Comparison of ENCODE assay signal across 22 mouse cellular contexts in genomic region chr3:102144401-102144800, GRCm38 (mm10). TPM values are rescaled to one million over a fixed set of nuclear protein-coding genes. Genes with fewer than 3 reads are reported as not detected.
DNase-seq lines count a peak whose midpoint lies in the region; ATAC-seq lines count a peak whose summit lies in the region.
"Had no signal": no experiment of that assay in that cellular context is flagged by ENCODE, and none has a peak within 500 bp of the region (broad histone marks: within the 10 kb centered on the region; RNA-seq: fewer than 3 reads in every experiment).

No protein-coding gene starts in this region.

- no peak overlapping the region for H3K4me2 ChIP-seq in heart, embryonic 13.5 days
- peak overlapping the region; percentile 39 for H3K4me2 ChIP-seq in liver, embryonic 11.5 days
- H3K4me2 ChIP-seq: embryonic facial prominence, embryonic 15.5 days; forebrain, embryonic 13.5 days; limb, embryonic 15.5 days; midbrain, embryonic 15.5 days had no signal

- ATAC-seq in heart, embryonic 13.5 days (ENCODE audit: extremely low read depth, insufficient number of reproducible peaks, low FRiP score, low TSS enrichment), result no peak
- peak; percentile 93 for ATAC-seq in liver, embryonic 11.5 days (replicated peaks; ENCODE audit: low FRiP score)
- peak; percentile 66 for ATAC-seq in megakaryocyte progenitor cell, adult 5-6 weeks (replicated peaks; ENCODE audit: poor library complexity)
- ATAC-seq: forebrain, embryonic 13.5 days; lung, postnatal 0 days; midbrain, embryonic 15.5 days had no signal

- intact Hi-C loops in heart, postnatal 25 days (cut with DNase I), result no loop called here

- DNase-seq in heart, postnatal 25 days (ENCODE audit: low spot score), result no peak
- DNase-seq in c-Kit-positive CD71-positive TER-119-positive erythroid progenitor cells, embryonic 14.5 days (ENCODE audit: low spot score), result peak; percentile 71
- DNase-seq in liver, embryonic 11.5 days (ENCODE audit: low spot score), result no peak
- DNase-seq in cerebellum, postnatal 25 days, result no peak
- no peak for DNase-seq in MN1 (ENCODE audit: low spot score)
- no peak for DNase-seq in embryo, embryonic 10 days (ENCODE audit: low spot score)
- DNase-seq: B cell, adult 2 months; cerebellum, postnatal 10 days; gastrocnemius, postnatal 10 days; heart, postnatal 36 days; kidney, adult 9 months; kidney, postnatal 25 days; thymus, postnatal 36 days had no signal

- H3K4me1 ChIP-seq in heart, embryonic 13.5 days, result peaks cover 56% of the 10 kb centered on the region
- peaks cover 21% of the 10 kb centered on the region for H3K4me1 ChIP-seq in liver, embryonic 11.5 days (replicated peaks; ENCODE audit: control insufficient read depth, insufficient read depth, low read length)
- H3K4me1 ChIP-seq: embryonic facial prominence, embryonic 15.5 days; limb, embryonic 15.5 days; megakaryocyte, embryonic 14.5 days had no signal

- H3K27me3 ChIP-seq in heart, embryonic 13.5 days (replicated peaks), result no peaks in the 10 kb centered on the region
- no peaks in the 10 kb centered on the region for H3K27me3 ChIP-seq in liver, embryonic 11.5 days (replicated peaks; ENCODE audit: control insufficient read depth, insufficient read depth, low read length)
- H3K27me3 ChIP-seq: embryonic facial prominence, embryonic 15.5 days; forebrain, embryonic 13.5 days; limb, embryonic 15.5 days; megakaryocyte, embryonic 14.5 days; midbrain, embryonic 15.5 days had no signal

- no peak overlapping the region for H3K9ac ChIP-seq in heart, embryonic 13.5 days
- no peak overlapping the region for H3K9ac ChIP-seq in liver, embryonic 11.5 days (ENCODE audit: low read depth, low read length)
- H3K9ac ChIP-seq: embryonic facial prominence, embryonic 15.5 days; forebrain, embryonic 13.5 days; limb, embryonic 15.5 days; midbrain, embryonic 15.5 days had no signal

- peak overlapping the region; percentile 57 for H3K27ac ChIP-seq in heart, embryonic 13.5 days (replicated peaks)
- H3K27ac ChIP-seq in liver, embryonic 11.5 days (ENCODE audit: low read depth, low read length), result peak overlapping the region; percentile 47
- H3K27ac ChIP-seq: embryonic facial prominence, embryonic 15.5 days; forebrain, embryonic 13.5 days; limb, embryonic 15.5 days; midbrain, embryonic 15.5 days had no signal

- 73% methylated on average over 4 of the region's 4 CpGs for WGBS in heart, embryonic 13.5 days
- 59% methylated on average over 4 of the region's 4 CpGs for WGBS in liver, embryonic 11.5 days

- H3K9me3 ChIP-seq in heart, embryonic 13.5 days, result no peaks in the 10 kb centered on the region
- no peaks in the 10 kb centered on the region for H3K9me3 ChIP-seq in liver, embryonic 11.5 days (ENCODE audit: control insufficient read depth, low read length)
- H3K9me3 ChIP-seq: embryonic facial prominence, embryonic 15.5 days; forebrain, embryonic 13.5 days; limb, embryonic 15.5 days; midbrain, embryonic 15.5 days had no signal

- no peak overlapping the region for H3K4me3 ChIP-seq in heart, embryonic 13.5 days
- H3K4me3 ChIP-seq in liver, embryonic 11.5 days (ENCODE audit: low read depth, low read length), result no peak overlapping the region
- H3K4me3 ChIP-seq: embryonic facial prominence, embryonic 15.5 days; forebrain, embryonic 13.5 days; limb, embryonic 15.5 days; megakaryocyte, embryonic 14.5 days; midbrain, embryonic 15.5 days; myocyte had no signal

- H3K36me3 ChIP-seq in heart, embryonic 13.5 days, result peaks cover 44% of the 10 kb centered on the region
- no peaks in the 10 kb centered on the region for H3K36me3 ChIP-seq in liver, embryonic 11.5 days (ENCODE audit: control insufficient read depth, insufficient read depth, low read length)
- H3K36me3 ChIP-seq: embryonic facial prominence, embryonic 15.5 days; limb, embryonic 15.5 days; midbrain, embryonic 15.5 days had no signal

RNA-seq across cellular contexts. Expression of gene Casq2, which starts 58.2 kb away (rescaled TPM):
- polyA plus RNA-seq in heart, embryonic 13.5 days (2015; fragmentation: Nextera tagmentation; extraction: Ambion mirVana), result 196 and 217 TPM in 2 replicates
- total RNA-seq in heart, postnatal 25 days (2021), result 1,000 to 10,000 TPM; 1,096 to 1,107 TPM
- 0.95 and 1.2 TPM in 2 replicates for polyA plus RNA-seq in liver, embryonic 11.5 days (2014; fragmentation: Nextera tagmentation; extraction: Ambion mirVana)
- not detected in 2 replicates for total RNA-seq in megakaryocyte progenitor cell, adult 5-6 weeks (2015)
- total RNA-seq in megakaryocyte progenitor cell, adult 5-6 weeks (2017), result not detected in 2 replicates

Comparison
In these comparisons a context has a peak if more than half of its experiments do, and no peak if none do; other contexts are left out.
1. RNA of gene Casq2, which starts 58.2 kb away (total RNA-seq): 1,096 to 1,107 TPM in heart, postnatal 25 days; not detected in megakaryocyte progenitor cell, adult 5-6 weeks; every median in the first group is over 1,000 times any median in the second.